Mouse (Mus musculus): ENCODE measurements around the gene Tcf3. TPM values are rescaled to one million over a fixed set of nuclear protein-coding genes. Genes with fewer than 3 reads are reported as not detected.
A peak's percentile ranks its signal among the peaks of the same experiment; 100 is the strongest.

Gene Tcf3
- polyA plus RNA-seq, 1 experiment = 168 TPM

DNA sequence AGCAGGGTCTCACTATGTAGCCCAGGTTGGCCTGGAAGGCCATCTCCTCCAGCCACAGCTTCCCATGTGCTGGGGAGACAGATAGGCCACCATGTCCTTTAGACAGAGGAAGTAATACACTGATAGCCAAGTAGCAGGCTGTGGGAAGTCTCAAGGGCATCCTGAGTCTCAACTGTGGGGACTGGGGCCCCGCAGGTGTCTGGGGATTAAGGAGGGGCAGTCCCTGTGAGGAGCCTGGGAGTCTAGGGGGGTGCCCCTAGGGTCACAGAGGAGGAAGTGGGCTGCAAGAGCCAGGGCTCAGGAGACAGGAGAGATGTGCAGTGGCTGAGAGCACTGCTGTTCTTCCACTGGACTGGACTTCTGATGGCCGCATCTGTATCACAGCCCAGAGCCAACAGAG is 9.5 kb upstream of the Tcf3 start:
- peaks cover 83% of the 10 kb centered on the region for H3K4me1 ChIP-seq
- H3K36me3 ChIP-seq (replicated peaks; ENCODE audit: low read length) = no peaks in the 10 kb centered on the region
- no peaks in the 10 kb centered on the region for H3K9me3 ChIP-seq
- TF ChIP-seq GATA1 (IDR thresholded peaks at IDR 0.05; ENCODE audit: borderline replicate concordance, low read length) (no peak), FLI1 (IDR thresholded peaks at IDR 0.05; ENCODE audit: low read length) (no peak)
- peaks cover 19% of the 10 kb centered on the region for H3K27me3 ChIP-seq (replicated peaks)
- H3K4me3 ChIP-seq (replicated peaks) = peak overlapping the region; percentile 33

- H3K36me3 ChIP-seq (replicated peaks; ENCODE audit: low read length) = no peaks in the 10 kb centered on the region
- peaks cover 90% of the 10 kb centered on the region for H3K4me1 ChIP-seq
- TF ChIP-seq GATA1 (IDR thresholded peaks at IDR 0.05; ENCODE audit: borderline replicate concordance, low read length) = no peak
- TF ChIP-seq FLI1 (IDR thresholded peaks at IDR 0.05; ENCODE audit: low read length) = no peak
- no peak overlapping the region for H3K4me3 ChIP-seq (replicated peaks)
- peaks cover 7% of the 10 kb centered on the region for H3K27me3 ChIP-seq (replicated peaks)
- H3K9me3 ChIP-seq = no peaks in the 10 kb centered on the region
These were observed 8.2 kb upstream of the Tcf3 start for GRCm38 (mm10) chr10:80441598-80441997.

DNA sequence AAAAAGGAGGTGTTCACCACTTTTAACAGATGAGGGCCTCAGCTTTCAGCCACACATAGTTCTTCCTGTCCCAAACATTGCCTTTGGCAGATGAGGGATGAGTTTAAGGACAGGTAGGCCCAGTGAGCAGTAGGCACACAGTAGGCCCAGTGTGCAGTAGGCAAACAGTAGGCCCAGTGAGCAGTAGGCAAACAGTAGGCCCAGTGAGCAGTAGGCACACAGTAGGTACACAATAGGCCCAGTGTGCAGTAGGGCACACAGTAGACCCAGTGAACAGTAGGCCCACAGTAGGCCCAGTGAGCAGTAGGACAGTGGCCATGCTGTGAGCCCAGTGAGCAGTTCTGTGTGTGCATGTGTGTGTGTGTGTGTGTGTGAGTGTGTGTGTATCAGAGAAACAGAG is 6.6 kb upstream of the Tcf3 start:
- peaks cover 5% of the 10 kb centered on the region for H3K27me3 ChIP-seq (replicated peaks)
- TF ChIP-seq FLI1 (IDR thresholded peaks at IDR 0.05; ENCODE audit: low read length) = no peak
- TF ChIP-seq GATA1 (IDR thresholded peaks at IDR 0.05; ENCODE audit: borderline replicate concordance, low read length) = no peak
- peak overlapping the region; percentile 4 for H3K4me3 ChIP-seq (replicated peaks)
- H3K36me3 ChIP-seq (replicated peaks; ENCODE audit: low read length) = no peaks in the 10 kb centered on the region
- H3K9me3 ChIP-seq = no peaks in the 10 kb centered on the region
- H3K4me1 ChIP-seq = peaks cover 90% of the 10 kb centered on the region

GRCm38 (mm10) chr10:80437973-80438372 is 4.5 kb upstream of the Tcf3 start:
- Histone ChIP-seq H3K9me3 (no peaks in the 10 kb centered on the region), H3K36me3 (replicated peaks; ENCODE audit: low read length) (no peaks in the 10 kb centered on the region), H3K4me1 (peaks cover 80% of the 10 kb centered on the region), H3K27me3 (replicated peaks) (peaks cover 3% of the 10 kb centered on the region), H3K4me3 (replicated peaks) (no peak overlapping the region)
- TF ChIP-seq FLI1 (IDR thresholded peaks at IDR 0.05; ENCODE audit: low read length) = no peak
- TF ChIP-seq GATA1 (IDR thresholded peaks at IDR 0.05; ENCODE audit: borderline replicate concordance, low read length) = no peak

- Histone ChIP-seq H3K27me3 (replicated peaks) (peaks cover 3% of the 10 kb centered on the region), H3K4me1 (peaks cover 80% of the 10 kb centered on the region), H3K36me3 (replicated peaks; ENCODE audit: low read length) (no peaks in the 10 kb centered on the region), H3K9me3 (no peaks in the 10 kb centered on the region), H3K4me3 (replicated peaks) (peak overlapping the region; percentile 47)
- no peak for TF ChIP-seq GATA1 (IDR thresholded peaks at IDR 0.05; ENCODE audit: borderline replicate concordance, low read length)
- no peak for TF ChIP-seq FLI1 (IDR thresholded peaks at IDR 0.05; ENCODE audit: low read length)
These were observed 2.8 kb upstream of the Tcf3 start for GRCm38 (mm10) chr10:80436276-80436675.

GRCm38 (mm10) chr10:80435764-80436163 is 2.3 kb upstream of the Tcf3 start:
- peaks cover 80% of the 10 kb centered on the region for H3K4me1 ChIP-seq
- TF ChIP-seq GATA1 (IDR thresholded peaks at IDR 0.05; ENCODE audit: borderline replicate concordance, low read length) (no peak), FLI1 (IDR thresholded peaks at IDR 0.05; ENCODE audit: low read length) (no peak)
- H3K4me3 ChIP-seq (replicated peaks) = peak overlapping the region; percentile 47
- peaks cover 5% of the 10 kb centered on the region for H3K36me3 ChIP-seq (replicated peaks; ENCODE audit: low read length)
- no peaks in the 10 kb centered on the region for H3K9me3 ChIP-seq
- peaks cover 3% of the 10 kb centered on the region for H3K27me3 ChIP-seq (replicated peaks)

DNA sequence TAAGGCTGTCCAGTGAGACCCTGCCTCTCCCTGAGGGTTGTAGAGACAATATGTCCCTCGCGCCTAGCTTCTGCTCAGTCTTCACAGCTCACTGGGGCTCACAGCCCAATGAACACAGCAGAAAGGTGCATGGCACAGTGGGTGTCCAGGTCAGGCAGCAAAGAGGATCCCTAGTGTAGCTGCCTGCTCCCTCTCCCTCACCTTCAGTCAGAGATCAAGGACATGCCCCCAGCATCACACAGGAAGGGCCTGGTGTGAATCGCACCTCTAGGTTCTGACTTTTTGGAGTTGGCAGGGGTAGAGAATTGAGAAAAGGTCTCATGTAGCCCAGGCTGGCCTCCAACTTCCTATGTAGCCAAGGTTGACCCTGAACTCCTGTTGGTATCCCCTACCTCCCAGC is 1.4 kb upstream of the Tcf3 start:
- H3K27me3 ChIP-seq (replicated peaks) = peaks cover 3% of the 10 kb centered on the region
- H3K4me1 ChIP-seq = peaks cover 77% of the 10 kb centered on the region
- no peak for TF ChIP-seq FLI1 (IDR thresholded peaks at IDR 0.05; ENCODE audit: low read length)
- no peak for TF ChIP-seq GATA1 (IDR thresholded peaks at IDR 0.05; ENCODE audit: borderline replicate concordance, low read length)
- no peaks in the 10 kb centered on the region for H3K9me3 ChIP-seq
- peak overlapping the region; percentile 96 for H3K4me3 ChIP-seq (replicated peaks)
- H3K36me3 ChIP-seq (replicated peaks; ENCODE audit: low read length) = peaks cover 14% of the 10 kb centered on the region

DNA sequence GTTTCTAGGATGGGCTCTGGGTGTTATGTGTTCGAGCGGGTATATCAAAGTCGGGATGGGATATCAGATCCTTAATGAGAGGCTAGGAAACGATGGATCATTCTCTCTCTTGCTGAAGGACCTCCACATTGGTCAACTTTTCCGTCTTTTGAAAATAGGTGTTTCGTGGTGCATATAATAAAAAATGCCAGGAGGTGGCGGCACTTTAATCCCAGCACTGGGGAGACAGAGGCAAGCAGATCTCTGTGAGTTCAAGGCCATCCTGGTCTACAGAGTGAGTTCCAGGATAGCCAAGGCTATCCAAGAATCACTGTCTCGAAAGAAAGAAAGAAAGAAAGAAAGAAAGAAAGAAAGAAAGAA is 766 bp upstream of the Tcf3 start:
- Histone ChIP-seq H3K4me1 (peaks cover 71% of the 10 kb centered on the region), H3K9me3 (no peaks in the 10 kb centered on the region)
- no peak for TF ChIP-seq FLI1 (IDR thresholded peaks at IDR 0.05; ENCODE audit: low read length)
- TF ChIP-seq GATA1 (IDR thresholded peaks at IDR 0.05; ENCODE audit: borderline replicate concordance, low read length) = no peak

DNA sequence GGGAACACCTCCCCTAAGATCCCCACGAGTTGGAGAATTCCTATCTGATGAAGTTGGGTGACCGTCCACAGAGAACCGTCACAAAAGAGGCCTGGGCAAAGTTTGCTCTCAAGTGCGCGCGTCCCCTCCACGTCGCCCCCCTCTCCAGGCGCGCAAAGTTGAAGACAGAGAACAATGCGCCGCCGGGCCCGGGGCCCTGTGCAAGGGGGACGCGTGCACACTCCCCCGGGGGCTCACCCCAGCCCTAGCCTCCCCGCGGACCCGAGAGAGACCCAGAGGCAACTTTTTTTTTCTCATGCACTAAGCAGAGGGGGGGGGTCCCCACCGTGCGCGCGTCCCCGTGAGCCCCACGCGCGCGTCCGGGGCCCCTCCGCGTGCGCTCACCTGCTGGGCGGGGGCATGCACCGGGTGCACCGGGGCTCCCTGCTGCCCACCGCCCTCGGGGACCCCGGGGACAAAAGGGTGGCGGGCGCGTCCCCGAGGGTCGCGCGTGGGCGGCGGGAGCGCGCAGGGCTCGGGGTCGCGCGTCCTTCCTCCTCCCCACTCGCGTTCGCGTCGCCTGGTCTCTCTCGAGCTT is 423 bp downstream of the Tcf3 start:
- peaks cover 31% of the 10 kb centered on the region for H3K36me3 ChIP-seq (replicated peaks; ENCODE audit: low read length)
- H3K27me3 ChIP-seq (replicated peaks) = no peaks in the 10 kb centered on the region
- TF ChIP-seq FLI1 (IDR thresholded peaks at IDR 0.05; ENCODE audit: low read length) (no peak), GATA1 (IDR thresholded peaks at IDR 0.05; ENCODE audit: borderline replicate concordance, low read length) (no peak)
- no peaks in the 10 kb centered on the region for H3K9me3 ChIP-seq
- H3K4me3 ChIP-seq (replicated peaks) = peak overlapping the region; percentile 96
- peaks cover 59% of the 10 kb centered on the region for H3K4me1 ChIP-seq

More for the DNA sequence above, 766 bp upstream of the Tcf3 start:
- H3K27me3 ChIP-seq (replicated peaks) = peaks cover 3% of the 10 kb centered on the region
- peaks cover 20% of the 10 kb centered on the region for H3K36me3 ChIP-seq (replicated peaks; ENCODE audit: low read length)
- H3K4me3 ChIP-seq (replicated peaks) = peak overlapping the region; percentile 96

DNA sequence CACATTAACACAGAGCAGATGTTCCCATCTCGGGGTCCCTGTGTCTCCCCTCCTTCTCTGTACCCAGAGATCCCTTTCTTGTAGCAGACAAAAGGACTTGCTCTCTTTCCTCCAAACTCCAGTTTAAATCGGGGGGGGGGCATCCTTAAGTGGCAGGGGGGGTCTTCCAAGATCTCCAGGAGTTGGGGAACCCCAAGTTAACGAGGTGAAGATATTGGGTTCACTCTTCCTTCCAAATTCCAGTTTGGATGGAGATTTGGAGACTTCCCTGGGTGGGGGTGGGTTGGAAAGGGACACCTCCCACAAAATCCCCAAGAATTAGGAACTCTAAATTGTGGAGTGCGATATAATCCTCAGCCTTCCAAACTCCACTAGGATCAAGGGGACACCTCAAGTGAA is 1.1 kb downstream of the Tcf3 start:
- H3K4me1 ChIP-seq = peaks cover 56% of the 10 kb centered on the region
- no peaks in the 10 kb centered on the region for H3K27me3 ChIP-seq (replicated peaks)
- H3K4me3 ChIP-seq (replicated peaks) = peak overlapping the region; percentile 96
- TF ChIP-seq FLI1 (IDR thresholded peaks at IDR 0.05; ENCODE audit: low read length) (no peak), GATA1 (IDR thresholded peaks at IDR 0.05; ENCODE audit: borderline replicate concordance, low read length) (no peak)
- peaks cover 37% of the 10 kb centered on the region for H3K36me3 ChIP-seq (replicated peaks; ENCODE audit: low read length)
- no peaks in the 10 kb centered on the region for H3K9me3 ChIP-seq
